Mouse (Mus musculus) liver, postnatal 0 days (tissue): ENCODE measurements at regions not wholly inside any gene's neighbourhood (a gene's known extent, or its start where the extent isn't known, plus 50 kb on each side); places are given as distances from the start of the nearest gene placed in this dataset.

Source experiments
- CTCF ChIP-seq: sonication (generic); IDR thresholded peaks from 2 replicates; pipeline ENCODE4 v1.5.1; 2016; ENCODE audit warnings: antibody characterized with exemption, low read depth
- EP300 ChIP-seq: IDR thresholded peaks from 2 replicates; pipeline ENCODE4 v1.6.1; 2016; ENCODE audit warnings: antibody characterized with exemption, low read depth, mild to moderate bottlenecking

DNA sequence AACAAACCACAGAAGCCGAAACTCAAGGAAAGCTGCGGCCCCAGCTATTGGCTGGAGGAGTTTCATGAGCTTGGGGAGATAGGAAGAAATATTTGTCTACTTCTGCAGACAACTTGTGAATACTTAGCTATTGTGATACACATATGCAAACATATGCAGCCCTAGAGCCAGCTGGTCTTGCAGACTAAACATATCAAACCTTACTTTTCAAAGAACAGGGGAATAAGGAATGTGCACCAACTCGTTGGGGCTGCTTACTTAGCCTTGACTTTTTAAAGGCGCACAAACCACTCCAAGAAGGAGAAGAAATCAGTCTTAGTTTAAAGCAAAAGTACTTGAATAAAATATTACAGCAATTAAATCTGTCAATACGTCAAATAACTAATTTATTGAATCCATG, 106.8 kb upstream of the Lpar1 start:
- no peak for TF ChIP-seq EP300
- TF ChIP-seq CTCF = no peak
